Mouse (Mus musculus) heart, adult 2 months (tissue): ENCODE data around the gene Gpr6. TPM values are rescaled to one million over a fixed set of nuclear protein-coding genes. Genes with fewer than 3 reads are reported as not detected.

Experiments
- DNase-seq, 2 experiments: peaks; one replicate each; pipeline ENCODE4 v3.0.0; 2021
- H3K27ac ChIP-seq: fragments of 200-600 bp; 2 replicates; pipeline ENCODE4 v1.8.1; 2022
- H3K27me3 ChIP-seq: fragments of 200-500 bp; 2 replicates; pipeline ENCODE4 v1.6.1; 2012; ENCODE audit warnings: mild to moderate bottlenecking, low read length, inconsistent platforms, mixed read lengths; ENCODE audit not compliant: control insufficient read depth, insufficient read depth
- H3K36me3 ChIP-seq: fragments of 200-500 bp; 2 replicates; pipeline ENCODE4 v1.6.1; 2012; ENCODE audit warnings: low read length, inconsistent platforms; ENCODE audit not compliant: control insufficient read depth, insufficient read depth
- H3K4me1 ChIP-seq: fragments of 200-500 bp; 2 replicates; pipeline ENCODE4 v1.6.1; 2011; ENCODE audit warnings: low read length; ENCODE audit not compliant: control insufficient read depth, insufficient read depth
- H3K4me3 ChIP-seq: fragments of 200-600 bp; 2 replicates; pipeline ENCODE4 v1.8.1; 2022
- H3K79me2 ChIP-seq: fragments of 200-500 bp; replicated peaks from 2 replicates; pipeline ENCODE4 v1.6.1; 2012; ENCODE audit warnings: mild to moderate bottlenecking, inconsistent platforms, low read length, moderate library complexity, mixed read lengths; ENCODE audit not compliant: control insufficient read depth, insufficient read depth
- H3K9ac ChIP-seq: fragments of 200-500 bp; 2 replicates; pipeline ENCODE4 v1.6.1; 2012; ENCODE audit warnings: low read depth, mild to moderate bottlenecking, control low read depth, inconsistent platforms, low read length, mixed read lengths
- CTCF ChIP-seq: fragments of 200-600 bp; IDR thresholded peaks from 2 replicates; pipeline ENCODE4 v1.8.1; 2022; ENCODE audit warnings: antibody characterized with exemption, mild to moderate bottlenecking, moderate library complexity
- EP300 ChIP-seq: fragments of 200-500 bp; IDR thresholded peaks from 2 replicates; pipeline ENCODE4 v1.6.1; 2011; ENCODE audit warnings: low read depth, low read length, control low read depth; ENCODE audit not compliant: insufficient read depth
- POLR2A ChIP-seq: fragments of 200-500 bp; IDR thresholded peaks from 2 replicates; pipeline ENCODE4 v1.6.1; 2011; ENCODE audit warnings: mild to moderate bottlenecking, low read depth, low read length, control low read depth; ENCODE audit not compliant: insufficient read depth
- WGBS: fragments of 180-500 bp; shearing (Covaris S2); methylation state at CpG from one replicate; pipeline ENCODE4 v1.1.7; 2018; 5-methylcytosine and 5-hydroxymethylcytosine counted together
- intact Hi-C: fragments of 180-260 bp; cut with DNase I; formaldehyde crosslinking; loops from one replicate; pipeline ENCODE4 v1.15.1; 2025
- long read RNA-seq: library from polyadenylated mRNA; stranded (forward); transcript quantifications from one replicate; pipeline ENCODE4 v2.0.0, GENCODE M21; 2021
- polyA plus RNA-seq: library from polyadenylated mRNA; depleted of rRNA; stranded (reverse); fragments of >200 nt; gene quantifications from 2 replicates; pipeline ENCODE4 v1.2.3, GENCODE M21; 2012; rRNA removed
- total RNA-seq, 2 experiments: library from RNA; stranded (reverse); gene quantifications; 2 replicates each; pipeline ENCODE4 v1.2.3; 2021

Gpr6 gene
- total RNA-seq, result not detected
- not detected in 2 replicates for polyA plus RNA-seq
- long read RNA-seq, result 0 reads

DNA sequence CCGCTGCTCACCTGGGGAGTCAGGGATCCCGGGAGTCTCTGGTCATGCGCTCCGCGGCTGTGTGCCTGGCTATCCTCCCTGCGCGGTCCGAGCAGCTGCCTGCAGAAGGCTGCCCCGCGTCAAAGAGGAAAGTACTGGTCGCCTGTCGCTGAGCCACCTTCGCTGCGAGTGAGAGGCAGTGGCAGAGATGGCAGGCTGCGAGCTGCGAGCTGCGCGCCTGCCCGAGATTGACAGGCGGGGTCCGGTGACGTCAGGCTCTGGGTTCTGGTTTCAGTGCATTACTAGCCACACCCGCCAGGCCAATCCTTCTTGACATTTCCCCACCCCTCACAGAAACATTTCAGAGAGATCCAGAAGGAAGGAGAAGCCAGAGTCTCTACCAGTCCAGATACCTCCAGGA lies at the start of gene Gpr6:
Gene Gpr6 (minus strand): TSS at position 170 of the 400 bp plus-strand sequence.
- TF ChIP-seq CTCF (no peak), POLR2A (no peak), EP300 (no peak)
- Histone ChIP-seq H3K4me3 (no peak within 1 kb of the TSS), H3K9ac (no peak within 1 kb of the TSS), H3K79me2 (no peaks in the 10 kb centered on the region), H3K36me3 (no peaks in the 10 kb centered on the region), H3K27ac (no peak within 1 kb of the TSS), H3K27me3 (peaks cover 12% of the 10 kb centered on the region), H3K4me1 (no peaks in the 10 kb centered on the region)
- no peak for DNase-seq
- 3% methylated on average over 23 of the region's 23 CpGs for WGBS
- intact Hi-C loops, result no loop called here

DNA sequence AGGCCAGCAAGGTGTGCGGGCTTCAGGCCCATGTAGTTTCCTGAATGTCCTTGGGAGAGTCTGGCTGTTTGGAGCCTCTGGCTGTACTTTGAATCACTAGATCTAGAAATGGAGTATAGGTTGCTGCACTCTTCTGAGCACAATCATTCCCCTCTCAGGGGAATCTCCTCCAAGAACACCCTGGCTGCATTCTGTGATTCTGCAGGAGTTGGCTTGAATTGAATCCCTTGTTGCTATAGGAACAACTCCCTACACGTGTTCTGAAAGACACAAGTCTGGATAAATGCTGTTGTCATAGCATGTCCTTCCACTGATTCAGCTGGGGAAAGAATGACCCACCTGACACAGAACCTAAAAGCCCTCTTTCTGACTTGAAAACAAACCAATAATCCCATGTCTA lies 28.0 kb upstream of the Gpr6 start:
- Histone ChIP-seq H3K79me2 (no peaks in the 10 kb centered on the region), H3K27me3 (no peaks in the 10 kb centered on the region), H3K4me1 (no peaks in the 10 kb centered on the region), H3K36me3 (no peaks in the 10 kb centered on the region), H3K27ac (no peak overlapping the region), H3K9ac (no peak overlapping the region), H3K4me3 (no peak overlapping the region)
- no peak for TF ChIP-seq POLR2A
- TF ChIP-seq EP300, result no peak
- TF ChIP-seq CTCF, result no peak
- 74% methylated on average over 2 of the region's 2 CpGs for WGBS
- intact Hi-C loops, result no loop called here
- no peak for DNase-seq

GRCm38 (mm10) chr10:41098137-41098536 lies 26.1 kb upstream of the Gpr6 start:
- DNase-seq, result no peak
- no peak overlapping the region for H3K9ac ChIP-seq
- intact Hi-C loops, result no loop called here
- H3K4me1 ChIP-seq, result no peaks in the 10 kb centered on the region
- no peaks in the 10 kb centered on the region for H3K36me3 ChIP-seq
- H3K27me3 ChIP-seq, result no peaks in the 10 kb centered on the region
- H3K79me2 ChIP-seq, result no peaks in the 10 kb centered on the region
- no peak overlapping the region for H3K4me3 ChIP-seq
- TF ChIP-seq POLR2A (no peak), EP300 (no peak), CTCF (no peak)
- H3K27ac ChIP-seq, result no peak overlapping the region
- WGBS, result 79% methylated on average over 6 of the region's 6 CpGs

GRCm38 (mm10) chr10:41088852-41089251 lies 16.8 kb upstream of the Gpr6 start:
- TF ChIP-seq POLR2A (no peak), CTCF (no peak), EP300 (no peak)
- no peaks in the 10 kb centered on the region for H3K79me2 ChIP-seq
- H3K9ac ChIP-seq, result no peak overlapping the region
- intact Hi-C loops, result no loop called here
- H3K27ac ChIP-seq, result no peak overlapping the region
- no peaks in the 10 kb centered on the region for H3K27me3 ChIP-seq
- 56% methylated on average over 7 of the region's 7 CpGs for WGBS
- DNase-seq, result no peak
- H3K4me1 ChIP-seq, result no peaks in the 10 kb centered on the region
- H3K4me3 ChIP-seq, result no peak overlapping the region
- no peaks in the 10 kb centered on the region for H3K36me3 ChIP-seq

- TF ChIP-seq EP300 (no peak), CTCF (no peak), POLR2A (no peak)
- Histone ChIP-seq H3K4me3 (no peak overlapping the region), H3K27me3 (peaks cover 12% of the 10 kb centered on the region), H3K9ac (no peak overlapping the region), H3K4me1 (no peaks in the 10 kb centered on the region), H3K79me2 (no peaks in the 10 kb centered on the region), H3K27ac (no peak overlapping the region), H3K36me3 (no peaks in the 10 kb centered on the region)
- 3% methylated on average over 11 of the region's 11 CpGs for WGBS
- DNase-seq, result no peak
- intact Hi-C loops, result no loop called here
These were observed 389 bp downstream of the Gpr6 start for GRCm38 (mm10) chr10:41071696-41072095.

DNA sequence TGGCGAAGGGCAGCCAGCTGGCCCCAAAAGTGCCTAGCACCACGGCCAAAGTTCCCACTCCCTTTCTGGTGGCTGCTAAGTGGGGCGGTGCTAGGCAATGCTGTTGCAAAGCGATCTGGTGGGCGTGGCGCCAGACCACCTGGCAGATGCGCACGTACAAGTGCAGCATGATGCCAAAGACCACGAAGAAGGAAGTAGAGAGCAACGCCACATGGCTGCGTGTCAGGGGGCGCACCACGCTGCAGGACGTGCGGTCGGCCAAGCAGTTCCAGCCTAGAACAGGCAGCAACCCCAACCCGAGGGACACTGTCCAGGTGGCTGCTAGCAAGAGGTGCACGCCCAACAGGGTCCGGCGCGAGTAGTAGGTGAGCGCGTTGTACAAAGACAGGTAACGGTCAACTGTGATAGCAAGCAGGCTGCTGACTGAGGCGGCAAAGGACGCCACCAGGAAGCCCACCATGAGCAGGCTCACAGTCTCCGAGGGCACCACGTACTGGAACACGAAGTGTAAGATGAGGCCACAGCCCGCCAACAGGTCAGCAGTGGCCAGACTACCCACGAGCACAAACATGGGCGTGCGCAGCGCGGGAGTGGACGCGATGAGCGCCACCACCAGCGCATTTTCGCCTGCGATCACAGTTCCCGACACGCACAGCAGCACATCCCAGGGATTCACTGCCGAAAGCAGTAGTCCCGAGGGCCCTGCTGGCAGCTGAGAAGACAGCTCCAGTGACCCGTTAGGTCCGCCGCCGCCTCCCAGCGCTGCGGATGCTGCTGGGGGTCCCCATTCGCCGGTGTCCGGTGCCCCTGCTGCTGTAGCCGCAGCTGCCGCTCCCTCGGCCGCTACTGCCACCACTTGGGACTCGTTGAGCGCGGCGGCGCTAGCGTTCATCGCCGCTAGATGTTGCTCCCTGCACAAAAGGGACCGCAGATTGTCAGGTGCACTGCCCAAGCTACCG lies 1.1 kb downstream of the Gpr6 start:
- intact Hi-C loops, result no loop called here
- Histone ChIP-seq H3K27me3 (peaks cover 12% of the 10 kb centered on the region), H3K36me3 (no peaks in the 10 kb centered on the region), H3K79me2 (no peaks in the 10 kb centered on the region), H3K9ac (no peak overlapping the region), H3K27ac (no peak overlapping the region), H3K4me1 (no peaks in the 10 kb centered on the region), H3K4me3 (no peak overlapping the region)
- no peak for DNase-seq
- 5% methylated on average over 68 of the region's 68 CpGs for WGBS
- TF ChIP-seq EP300 (no peak), POLR2A (no peak), CTCF (no peak)
